Mouse (Mus musculus) neural tube, embryonic 15.5 days (tissue): Measurements from ENCODE around the gene Olfr160. TPM values are rescaled to one million over a fixed set of nuclear protein-coding genes. Genes with fewer than 3 reads are reported as not detected.

Experiments
- ATAC-seq: fragments of 200-750 bp; cut with Nextera tagmentation; 2 replicates; pipeline ENCODE4 v1.8.0; 2017; ENCODE audit warnings: mild to moderate bottlenecking, moderate TSS enrichment, moderate library complexity; ENCODE audit not compliant: low FRiP score
- H3K27ac ChIP-seq: fragments of 300-500 bp; sonication (generic); replicated peaks from 2 replicates; pipeline ENCODE4 v1.5.1; 2015; ENCODE audit warnings: mild to moderate bottlenecking, inconsistent platforms
- H3K27me3 ChIP-seq: fragments of 300-500 bp; sonication (generic); replicated peaks from 2 replicates; pipeline ENCODE4 v1.6.1; 2015; ENCODE audit warnings: inconsistent platforms
- H3K36me3 ChIP-seq: fragments of 300-500 bp; sonication (generic); 2 replicates; pipeline ENCODE4 v1.6.1; 2015; ENCODE audit warnings: inconsistent platforms
- H3K4me1 ChIP-seq: fragments of 300-500 bp; sonication (generic); 2 replicates; pipeline ENCODE4 v1.6.1; 2015; ENCODE audit warnings: inconsistent platforms
- H3K4me2 ChIP-seq: fragments of 300-500 bp; sonication (generic); 2 replicates; pipeline ENCODE4 v1.6.1; 2015; ENCODE audit warnings: inconsistent platforms, mild to moderate bottlenecking, moderate library complexity
- H3K4me3 ChIP-seq: fragments of 300-500 bp; sonication (generic); replicated peaks from 2 replicates; pipeline ENCODE4 v1.5.1; 2015; ENCODE audit warnings: mild to moderate bottlenecking, inconsistent platforms
- H3K9ac ChIP-seq: fragments of 300-500 bp; sonication (generic); replicated peaks from 2 replicates; pipeline ENCODE4 v1.6.1; 2015; ENCODE audit warnings: mild to moderate bottlenecking, inconsistent platforms
- H3K9me3 ChIP-seq: fragments of 300-500 bp; sonication (generic); replicated peaks from 2 replicates; pipeline ENCODE4 v1.6.1; 2016; ENCODE audit warnings: inconsistent platforms
- WGBS: fragments of 180-500 bp; shearing (Covaris S2); methylation state at CpG from one replicate; pipeline ENCODE4 v1.1.7; 2015; ENCODE audit warnings: mixed read lengths; 5-methylcytosine and 5-hydroxymethylcytosine counted together
- polyA plus RNA-seq: library from polyadenylated mRNA; unstranded; fragments of >200 nt; fragmentation: Nextera tagmentation; extraction: Ambion mirVana; gene quantifications from 2 replicates; pipeline ENCODE4 v1.2.1, GENCODE M21; 2015

Gene Olfr160
- polyA plus RNA-seq, 1 experiment from 2014 or later: not detected

GRCm38 (mm10) chr9:37681123-37681522, 34.9 kb downstream of the Olfr160 start:
- Histone ChIP-seq H3K9ac (no peak overlapping the region), H3K4me3 (no peak overlapping the region), H3K9me3 (no peaks in the 10 kb centered on the region), H3K4me1 (no peaks in the 10 kb centered on the region), H3K4me2 (no peak overlapping the region), H3K36me3 (no peaks in the 10 kb centered on the region), H3K27me3 (no peaks in the 10 kb centered on the region), H3K27ac (no peak overlapping the region)
- ATAC-seq: no peak
- WGBS: 100% methylated on average over 1 of the region's 1 CpGs

GRCm38 (mm10) chr9:37675287-37675686, 40.8 kb downstream of the Olfr160 start:
- ATAC-seq: no peak
- 76% methylated on average over 4 of the region's 4 CpGs for WGBS
- Histone ChIP-seq H3K27ac (no peak overlapping the region), H3K4me1 (no peaks in the 10 kb centered on the region), H3K9me3 (no peaks in the 10 kb centered on the region), H3K36me3 (no peaks in the 10 kb centered on the region), H3K4me3 (no peak overlapping the region), H3K27me3 (no peaks in the 10 kb centered on the region), H3K9ac (no peak overlapping the region), H3K4me2 (no peak overlapping the region)

- 93% methylated on average over 3 of the region's 3 CpGs for WGBS
- no peaks in the 10 kb centered on the region for H3K9me3 ChIP-seq
- H3K9ac ChIP-seq: no peak overlapping the region
- no peak overlapping the region for H3K27ac ChIP-seq
- H3K4me1 ChIP-seq: no peaks in the 10 kb centered on the region
- no peak overlapping the region for H3K4me2 ChIP-seq
- H3K36me3 ChIP-seq: no peaks in the 10 kb centered on the region
- no peaks in the 10 kb centered on the region for H3K27me3 ChIP-seq
- ATAC-seq: no peak
- H3K4me3 ChIP-seq: no peak overlapping the region
Observed at GRCm38 (mm10) chr9:37670261-37670660, 45.8 kb downstream of the Olfr160 start.

GRCm38 (mm10) chr9:37669678-37670077, 46.4 kb downstream of the Olfr160 start:
- no peak overlapping the region for H3K4me2 ChIP-seq
- no peak overlapping the region for H3K9ac ChIP-seq
- WGBS: 77% methylated on average over 4 of the region's 4 CpGs

GRCm38 (mm10) chr9:37669115-37669514, 46.9 kb downstream of the Olfr160 start, which contains the start of gene Panx3:
Panx3 (minus strand) TSS chr9:37669235.
- H3K4me2 ChIP-seq: no peak within 1 kb of the TSS
- no peak for ATAC-seq
- no peaks in the 10 kb centered on the region for H3K27me3 ChIP-seq
- H3K9me3 ChIP-seq: no peaks in the 10 kb centered on the region
- 63% methylated on average over 6 of the region's 6 CpGs for WGBS
- no peak within 1 kb of the TSS for H3K4me3 ChIP-seq
- no peak within 1 kb of the TSS for H3K9ac ChIP-seq
- no peaks in the 10 kb centered on the region for H3K4me1 ChIP-seq
- no peak within 1 kb of the TSS for H3K27ac ChIP-seq
- no peaks in the 10 kb centered on the region for H3K36me3 ChIP-seq

More at GRCm38 (mm10) chr9:37669678-37670077, 46.4 kb downstream of the Olfr160 start:
- H3K27ac ChIP-seq: no peak overlapping the region
- no peaks in the 10 kb centered on the region for H3K4me1 ChIP-seq
- no peak for ATAC-seq
- no peaks in the 10 kb centered on the region for H3K27me3 ChIP-seq
- H3K4me3 ChIP-seq: no peak overlapping the region
- H3K36me3 ChIP-seq: no peaks in the 10 kb centered on the region
- no peaks in the 10 kb centered on the region for H3K9me3 ChIP-seq

- WGBS: 81% methylated on average over 7 of the region's 7 CpGs
Observed at GRCm38 (mm10) chr9:37666045-37666444, 50.0 kb downstream of the Olfr160 start.

GRCm38 (mm10) chr9:37664604-37665003, 51.4 kb downstream of the Olfr160 start:
- H3K27me3 ChIP-seq: no peaks in the 10 kb centered on the region
- no peaks in the 10 kb centered on the region for H3K36me3 ChIP-seq
- no peak overlapping the region for H3K4me3 ChIP-seq
- no peak overlapping the region for H3K9ac ChIP-seq
- H3K27ac ChIP-seq: no peak overlapping the region
- no peak overlapping the region for H3K4me2 ChIP-seq
- no peaks in the 10 kb centered on the region for H3K9me3 ChIP-seq
- 77% methylated on average over 2 of the region's 2 CpGs for WGBS
- no peak for ATAC-seq
- no peaks in the 10 kb centered on the region for H3K4me1 ChIP-seq

More at GRCm38 (mm10) chr9:37666045-37666444, 50.0 kb downstream of the Olfr160 start:
- Histone ChIP-seq H3K9me3 (no peaks in the 10 kb centered on the region), H3K4me3 (no peak overlapping the region), H3K4me1 (no peaks in the 10 kb centered on the region), H3K36me3 (no peaks in the 10 kb centered on the region), H3K27me3 (no peaks in the 10 kb centered on the region), H3K9ac (no peak overlapping the region), H3K4me2 (no peak overlapping the region), H3K27ac (no peak overlapping the region)
- no peak for ATAC-seq

- no peaks in the 10 kb centered on the region for H3K9me3 ChIP-seq
- no peak overlapping the region for H3K4me2 ChIP-seq
- H3K4me1 ChIP-seq: no peaks in the 10 kb centered on the region
- H3K36me3 ChIP-seq: no peaks in the 10 kb centered on the region
- no peaks in the 10 kb centered on the region for H3K27me3 ChIP-seq
- H3K9ac ChIP-seq: no peak overlapping the region
- H3K27ac ChIP-seq: no peak overlapping the region
- H3K4me3 ChIP-seq: no peak overlapping the region
- ATAC-seq: no peak
- 73% methylated on average over 1 of the region's 1 CpGs for WGBS
Observed at GRCm38 (mm10) chr9:37663210-37663609, 52.8 kb downstream of the Olfr160 start.

GRCm38 (mm10) chr9:37659413-37659812, 56.6 kb downstream of the Olfr160 start:
- no peak overlapping the region for H3K4me2 ChIP-seq
- peaks cover 12% of the 10 kb centered on the region for H3K4me1 ChIP-seq
- no peak overlapping the region for H3K27ac ChIP-seq
- H3K9me3 ChIP-seq: no peaks in the 10 kb centered on the region
- H3K36me3 ChIP-seq: peaks cover under 1% of the 10 kb centered on the region; the same call in 1 of the 2 replicates
- no peak for ATAC-seq
- H3K27me3 ChIP-seq: no peaks in the 10 kb centered on the region
- H3K4me3 ChIP-seq: no peak overlapping the region
- WGBS: 87% methylated on average over 6 of the region's 6 CpGs
- no peak overlapping the region for H3K9ac ChIP-seq

Other genes starting within 250 kb of the Olfr160 start
- gene Msantd2, start 226.9 kb downstream of the Olfr160 start, polyA plus RNA-seq: 27.6 and 30.7 TPM in 2 replicates
- gene Esam, start 188.2 kb downstream of the Olfr160 start, polyA plus RNA-seq: 42.2 and 47.0 TPM in 2 replicates
- gene Vsig2, start 177.0 kb downstream of the Olfr160 start, polyA plus RNA-seq: 0.54 and 0.91 TPM in 2 replicates
- gene Nrgn, start 163.3 kb downstream of the Olfr160 start, polyA plus RNA-seq: 3.8 and 6.9 TPM in 2 replicates
- 13.3 and 14.9 TPM in 2 replicates for gene Siae, start 160.6 kb downstream of the Olfr160 start, polyA plus RNA-seq
- 7.4 and 11.0 TPM in 2 replicates for gene Spa17, start 102.5 kb downstream of the Olfr160 start, polyA plus RNA-seq
- 87.5 and 94.9 TPM in 2 replicates for gene Tbrg1, start 58.9 kb downstream of the Olfr160 start, polyA plus RNA-seq
- 0.47 and 1.1 TPM in 2 replicates for gene Panx3, start 47.0 kb downstream of the Olfr160 start, polyA plus RNA-seq
- gene Olfr874, start 28.9 kb upstream of the Olfr160 start, polyA plus RNA-seq: not detected in 2 replicates
- not detected in 2 replicates for gene Olfr875, start 55.6 kb upstream of the Olfr160 start, polyA plus RNA-seq
- not detected in 2 replicates for gene Olfr876, start 86.8 kb upstream of the Olfr160 start, polyA plus RNA-seq
- not detected in 2 replicates for gene Olfr877, start 138.0 kb upstream of the Olfr160 start, polyA plus RNA-seq
- gene Olfr145, start 180.5 kb upstream of the Olfr160 start, polyA plus RNA-seq: not detected in 2 replicates
- not detected in 2 replicates for gene Olfr878, start 201.6 kb upstream of the Olfr160 start, polyA plus RNA-seq